Mouse (Mus musculus) cerebellum, postnatal 25 days (tissue): ENCODE measurements at regions not wholly inside any gene's neighbourhood (a gene's known extent, or its start where the extent isn't known, plus 50 kb on each side); places are given as distances from the start of the nearest gene placed in this dataset.
"Not testable (repeated sequence)": the region's sequence is repeated elsewhere in the genome, so short reads cannot be mapped to it uniquely, and the experiment has no call there.

Experiments
- DNase-seq, 2 experiments: peaks; one replicate each; pipeline ENCODE4 v3.0.0; 2021; ENCODE audit warnings: mixed read lengths in 2 of 2

- no peak for DNase-seq
Measured at GRCm38 (mm10) chr13:78900693-78901092, 701.1 kb upstream of the Nr2f1 start.

DNA sequence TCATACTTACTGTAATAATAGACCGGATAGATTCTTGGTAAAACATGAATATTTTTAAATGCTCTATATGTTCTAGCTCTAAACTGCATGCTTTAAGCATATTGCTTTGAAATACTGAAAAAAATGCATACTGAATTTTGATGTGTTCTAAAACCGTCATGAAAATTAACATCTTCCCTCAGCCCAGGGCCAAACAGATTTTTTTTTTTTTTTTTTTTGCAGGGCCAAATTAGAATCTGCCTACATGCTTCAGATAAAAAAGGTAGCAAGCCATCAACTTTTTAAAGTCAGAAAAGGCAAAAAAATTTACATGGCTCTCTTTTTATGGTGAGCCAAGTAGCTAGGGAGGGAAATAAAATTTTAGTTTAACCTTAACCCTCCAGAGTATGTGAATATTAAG is 692.7 kb upstream of the Nr2f1 start:
- no peak for DNase-seq

GRCm38 (mm10) chr13:78883062-78883461 is 683.5 kb upstream of the Nr2f1 start:
- DNase-seq = no peak

GRCm38 (mm10) chr13:78872582-78872981 is 673.0 kb upstream of the Nr2f1 start:
- no peak for DNase-seq

GRCm38 (mm10) chr13:78871976-78872375 is 672.4 kb upstream of the Nr2f1 start:
- DNase-seq = no peak

DNA sequence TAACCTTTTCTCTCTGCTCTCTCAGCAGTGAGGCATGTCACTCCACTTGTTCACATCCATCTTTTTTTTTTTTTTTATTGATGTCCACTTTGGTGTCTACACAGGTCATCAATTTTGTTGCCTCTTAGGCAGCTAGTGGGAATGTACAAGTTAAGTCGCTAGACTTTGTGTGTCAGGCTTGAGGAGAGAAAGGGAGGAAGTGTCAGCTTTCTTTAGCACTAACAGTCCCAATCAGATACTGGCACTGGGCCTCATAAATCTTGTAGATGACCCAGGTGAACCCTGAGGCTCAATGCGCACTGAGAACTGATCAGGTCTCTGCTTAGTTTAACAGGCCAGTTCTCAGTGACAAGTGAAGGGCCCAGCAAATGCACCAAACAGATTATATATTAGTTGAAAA is 671.7 kb upstream of the Nr2f1 start:
- no peak for DNase-seq

DNA sequence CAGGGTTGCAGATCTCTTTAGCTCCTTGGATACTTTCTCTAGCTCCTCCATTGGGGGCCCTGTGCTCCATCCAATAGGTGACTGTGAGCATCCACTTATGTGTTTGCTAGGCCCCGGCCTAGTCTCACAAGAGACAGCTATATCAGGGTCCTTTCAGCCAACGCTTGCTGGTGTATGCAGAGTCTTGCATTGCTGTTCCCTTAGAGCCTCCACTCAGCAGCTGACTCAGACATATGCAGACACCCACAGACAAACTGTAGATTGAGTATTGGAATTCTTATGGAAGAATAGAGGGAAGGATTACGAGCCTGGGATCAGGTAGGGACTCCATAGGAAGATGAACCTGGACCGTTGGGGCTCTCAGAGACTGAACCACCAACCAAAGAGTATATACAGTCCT is 624.8 kb upstream of the Nr2f1 start:
- DNase-seq = not testable (repeated sequence)

GRCm38 (mm10) chr13:78809656-78810055 is 610.1 kb upstream of the Nr2f1 start:
- no peak for DNase-seq

DNA sequence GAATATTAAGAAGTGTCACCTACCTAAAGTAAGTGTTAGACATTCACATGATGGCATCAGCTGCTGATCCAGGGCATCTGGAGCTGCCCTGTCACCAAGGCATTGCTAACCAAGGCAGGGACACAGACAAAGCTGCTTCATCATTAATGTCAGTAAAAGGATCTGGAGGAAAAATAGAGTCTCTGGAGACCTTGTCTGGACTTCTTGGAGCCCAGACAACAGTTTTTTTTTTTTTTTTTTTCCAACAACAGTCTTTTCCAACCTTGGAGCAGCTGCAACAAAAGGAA is 603.2 kb upstream of the Nr2f1 start:
- no peak for DNase-seq

DNA sequence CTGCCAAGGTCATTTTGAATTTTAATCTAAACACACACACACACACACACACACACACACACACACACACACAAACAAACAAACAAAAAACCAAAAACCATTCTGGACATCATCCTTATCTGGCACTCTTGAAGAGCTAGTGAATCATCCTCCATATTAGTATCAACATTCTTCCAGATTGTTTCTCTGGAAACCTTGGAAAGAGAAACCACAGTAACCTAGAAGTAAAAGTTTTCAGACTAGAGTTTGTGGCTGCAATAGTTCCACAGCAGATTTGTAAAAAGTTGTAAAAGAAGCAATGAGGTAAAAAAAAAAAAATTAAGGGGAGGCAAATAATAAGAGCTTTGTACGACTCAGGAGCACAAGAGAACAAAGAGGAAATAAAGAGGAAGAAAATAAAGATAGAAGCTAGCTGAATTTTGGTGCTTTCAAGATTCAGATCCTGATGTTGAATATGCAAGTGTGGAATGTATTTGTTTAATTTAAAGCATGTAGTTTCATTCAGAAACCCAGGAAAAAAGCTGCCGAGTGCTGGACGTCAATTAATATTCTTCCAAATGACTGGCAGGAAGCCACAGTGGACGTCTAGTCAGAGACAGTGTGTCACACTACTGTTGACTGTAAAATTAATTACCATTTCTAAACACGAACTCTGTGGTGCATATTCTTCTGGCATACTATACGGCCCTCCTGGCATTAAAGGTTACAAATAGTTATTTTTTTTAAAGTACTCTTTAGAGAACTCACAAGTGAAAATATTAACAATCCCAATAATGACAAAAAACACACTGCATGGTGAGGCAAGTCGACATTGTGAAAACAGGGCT is 602.7 kb upstream of the Nr2f1 start:
- no peak for DNase-seq

DNA sequence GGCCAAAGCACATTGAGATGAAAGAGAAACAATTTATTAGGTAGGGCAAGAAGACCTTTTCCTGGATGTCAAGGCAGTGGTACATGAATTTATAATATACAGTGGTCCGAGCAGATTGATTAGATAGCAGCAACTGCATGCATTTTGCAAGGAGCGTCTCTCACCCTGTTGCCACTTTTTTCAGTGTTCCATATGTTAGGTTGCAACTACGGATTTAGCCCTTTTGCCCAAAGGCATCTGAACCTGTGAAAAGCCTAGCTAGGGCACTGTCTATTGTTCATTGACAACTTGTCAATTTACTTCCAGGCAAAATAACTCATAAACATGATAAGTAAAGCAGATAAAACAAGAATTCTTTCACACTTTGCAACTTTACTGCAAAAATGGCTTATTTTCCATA is 600.1 kb upstream of the Nr2f1 start:
- DNase-seq = no peak

DNA sequence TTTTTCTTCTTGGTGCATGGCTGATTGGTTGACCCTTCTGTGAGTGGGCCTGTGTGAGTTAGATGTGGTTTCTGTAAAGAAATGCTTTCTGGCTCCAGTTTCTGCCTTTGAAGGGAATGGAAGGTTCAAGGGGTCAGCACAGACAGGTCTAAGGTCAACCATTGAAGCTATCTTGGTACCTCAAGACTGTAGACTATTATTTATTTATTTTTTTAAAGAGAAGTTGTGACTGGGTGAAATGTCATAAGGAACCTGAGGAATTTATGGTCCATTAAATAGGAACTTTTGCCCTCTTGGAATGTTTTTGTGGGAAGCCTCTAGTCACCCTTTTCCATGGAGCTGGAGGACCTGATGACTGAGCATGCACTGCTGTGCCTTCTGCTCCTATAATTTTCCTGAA is 595.7 kb upstream of the Nr2f1 start:
- DNase-seq = no peak

- DNase-seq = no peak
Measured at GRCm38 (mm10) chr13:78784285-78784684, 584.7 kb upstream of the Nr2f1 start.

DNA sequence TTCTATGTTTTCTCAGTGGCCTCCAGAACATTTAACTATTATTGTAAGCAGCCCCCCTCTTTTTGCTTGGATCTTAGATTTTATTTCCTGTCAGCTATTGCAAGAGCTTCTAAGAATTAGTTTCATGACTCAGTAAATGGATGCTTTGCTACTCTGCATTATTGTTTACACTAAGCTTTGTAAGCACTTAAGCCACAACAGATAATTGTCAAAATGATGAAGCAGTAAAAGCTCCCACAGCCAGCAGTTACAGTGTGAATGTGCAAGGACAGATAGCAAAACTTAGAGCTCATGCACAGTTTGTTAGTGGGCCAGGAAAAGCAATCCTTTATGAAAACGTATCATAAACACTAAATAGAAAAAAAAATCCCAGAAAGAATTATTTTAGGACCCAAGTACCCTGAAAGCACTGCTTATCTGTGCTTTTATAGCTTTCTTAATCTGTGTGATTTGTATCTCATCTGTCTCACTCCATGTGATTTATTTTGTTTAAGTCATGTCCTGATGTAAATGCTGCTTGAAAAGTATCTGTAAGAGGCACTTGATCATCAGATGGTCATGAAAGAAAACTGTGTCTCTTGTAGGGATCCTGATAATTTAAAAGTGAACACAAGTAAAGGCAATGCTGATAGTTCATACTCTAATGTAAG is 584.2 kb upstream of the Nr2f1 start:
- no peak for DNase-seq
